Mouse (Mus musculus) layer of hippocampus, adult 2 months (tissue): Measurements from ENCODE around the gene Tcp10c. TPM values are rescaled to one million over a fixed set of nuclear protein-coding genes. Genes with fewer than 3 reads are reported as not detected.
"Not testable (repeated sequence)": the region's sequence is repeated elsewhere in the genome, so short reads cannot be mapped to it uniquely, and the experiment has no call there.

Source experiments
- DNase-seq, 2 experiments: peaks; one replicate each; pipeline ENCODE4 v3.0.0; 2022; ENCODE audit warnings: low spot score in 2 of 2
- H3K27ac ChIP-seq: fragments of 200-600 bp; 2 replicates; pipeline ENCODE4 v1.8.1; 2022
- H3K4me3 ChIP-seq: fragments of 200-600 bp; 2 replicates; pipeline ENCODE4 v1.8.1; 2022; ENCODE audit warnings: mild to moderate bottlenecking
- CTCF ChIP-seq: fragments of 200-600 bp; conservative IDR thresholded peaks from 2 replicates; pipeline ENCODE4 v1.8.1; 2022; ENCODE audit warnings: antibody characterized with exemption, mild to moderate bottlenecking, moderate library complexity
- long read RNA-seq, 2 experiments: library from polyadenylated mRNA; stranded (forward); transcript quantifications; one replicate each; pipeline ENCODE4 v2.0.0; 2021; ENCODE audit warnings: borderline mapping rate in 2 of 2
- total RNA-seq, 2 experiments: library from RNA; stranded (reverse); gene quantifications; 2 replicates each; pipeline ENCODE4 v1.2.3; 2021

Tcp10c gene
- total RNA-seq, result under 1 TPM; 0.23 to 0.52 TPM
- long read RNA-seq, experiment 1, result 0 reads
- long read RNA-seq, experiment 2, result 0 reads

- not testable (repeated sequence) for H3K27ac ChIP-seq, H3K4me3 ChIP-seq, DNase-seq
Observed at GRCm38 (mm10) chr17:13354521-13354920, at the start of gene Tcp10c. Tcp10c (plus strand) TSS chr17:13354572.

- H3K27ac ChIP-seq, DNase-seq, H3K4me3 ChIP-seq: not testable (repeated sequence)
- TF ChIP-seq CTCF, result peak; percentile 46
Observed at GRCm38 (mm10) chr17:13307852-13308251, 46.5 kb upstream of the Tcp10c start.

- H3K4me3 ChIP-seq, DNase-seq, H3K27ac ChIP-seq: not testable (repeated sequence)
Observed at GRCm38 (mm10) chr17:13308344-13308743, 46.0 kb upstream of the Tcp10c start.

GRCm38 (mm10) chr17:13308746-13309145, 45.6 kb upstream of the Tcp10c start:
- not testable (repeated sequence) for DNase-seq, H3K27ac ChIP-seq, H3K4me3 ChIP-seq

- H3K27ac ChIP-seq, DNase-seq, H3K4me3 ChIP-seq: not testable (repeated sequence)
Observed at GRCm38 (mm10) chr17:13309182-13309631, 45.2 kb upstream of the Tcp10c start.

- H3K27ac ChIP-seq, H3K4me3 ChIP-seq, DNase-seq: not testable (repeated sequence)
Observed at GRCm38 (mm10) chr17:13329967-13330366, 24.4 kb upstream of the Tcp10c start.

GRCm38 (mm10) chr17:13331179-13331578, 23.2 kb upstream of the Tcp10c start:
- not testable (repeated sequence) for H3K4me3 ChIP-seq, DNase-seq, H3K27ac ChIP-seq

- not testable (repeated sequence) for H3K4me3 ChIP-seq, H3K27ac ChIP-seq, DNase-seq
Observed at GRCm38 (mm10) chr17:13332496-13332895, 21.9 kb upstream of the Tcp10c start.

- DNase-seq, result peak; percentile 26 to 59
- H3K4me3 ChIP-seq, H3K27ac ChIP-seq: not testable (repeated sequence)
- TF ChIP-seq CTCF, result peak; percentile 76
Observed at GRCm38 (mm10) chr17:13336979-13337749, 17.2 kb upstream of the Tcp10c start.

- not testable (repeated sequence) for H3K4me3 ChIP-seq, H3K27ac ChIP-seq, DNase-seq
Observed at GRCm38 (mm10) chr17:13337931-13338330, 16.4 kb upstream of the Tcp10c start.

GRCm38 (mm10) chr17:13340071-13340470, 14.3 kb upstream of the Tcp10c start:
- not testable (repeated sequence) for H3K27ac ChIP-seq, DNase-seq, H3K4me3 ChIP-seq

- not testable (repeated sequence) for H3K4me3 ChIP-seq, H3K27ac ChIP-seq
Observed at GRCm38 (mm10) chr17:13345923-13346322, 8.4 kb upstream of the Tcp10c start.

GRCm38 (mm10) chr17:13349563-13349962, 4.8 kb upstream of the Tcp10c start:
- not testable (repeated sequence) for H3K4me3 ChIP-seq, DNase-seq

More at GRCm38 (mm10) chr17:13345923-13346322, 8.4 kb upstream of the Tcp10c start:
- DNase-seq, result not testable (repeated sequence)

GRCm38 (mm10) chr17:13353249-13353648, 1.1 kb upstream of the Tcp10c start:
- not testable (repeated sequence) for H3K4me3 ChIP-seq, H3K27ac ChIP-seq, DNase-seq

More at GRCm38 (mm10) chr17:13349563-13349962, 4.8 kb upstream of the Tcp10c start:
- not testable (repeated sequence) for H3K27ac ChIP-seq

GRCm38 (mm10) chr17:13362489-13362888, 8.1 kb downstream of the Tcp10c start:
- not testable (repeated sequence) for DNase-seq, H3K27ac ChIP-seq, H3K4me3 ChIP-seq

GRCm38 (mm10) chr17:13363773-13364172, 9.4 kb downstream of the Tcp10c start:
- not testable (repeated sequence) for H3K4me3 ChIP-seq, DNase-seq

GRCm38 (mm10) chr17:13364196-13364595, 9.8 kb downstream of the Tcp10c start:
- H3K4me3 ChIP-seq, H3K27ac ChIP-seq, DNase-seq: not testable (repeated sequence)

More at GRCm38 (mm10) chr17:13363773-13364172, 9.4 kb downstream of the Tcp10c start:
- H3K27ac ChIP-seq, result not testable (repeated sequence)

- H3K4me3 ChIP-seq, H3K27ac ChIP-seq, DNase-seq: not testable (repeated sequence)
Observed at GRCm38 (mm10) chr17:13367181-13367580, 12.8 kb downstream of the Tcp10c start.

GRCm38 (mm10) chr17:13368658-13369057, 14.3 kb downstream of the Tcp10c start:
- not testable (repeated sequence) for H3K4me3 ChIP-seq, DNase-seq, H3K27ac ChIP-seq
